Mouse (Mus musculus) left cerebral cortex, adult 8-10 months (tissue): ENCODE measurements around the gene Gmfb. TPM values are rescaled to one million over a fixed set of nuclear protein-coding genes. Genes with fewer than 3 reads are reported as not detected.
A peak's percentile ranks its signal among the peaks of the same experiment; 100 is the strongest.

Experiments
- DNase-seq, 2 experiments: peaks; one replicate each; pipeline ENCODE4 v3.0.0; 2022; ENCODE audit warnings: low spot score in 2 of 2
- total RNA-seq, 4 experiments: library from RNA; stranded (reverse); gene quantifications; 2 replicates each; pipeline ENCODE4 v1.2.4; 2022

Gmfb gene
- total RNA-seq, 4 experiments from 2014 or later = 125 to 141 (median 132) TPM

- DNase-seq = no peak
Observed at GRCm38 (mm10) chr14:46803259-46803658, 18.8 kb downstream of the Gmfb start.

GRCm38 (mm10) chr14:46800684-46801345, 21.2 kb downstream of the Gmfb start:
- DNase-seq = no peak

GRCm38 (mm10) chr14:46794157-46794556, 27.9 kb downstream of the Gmfb start:
- DNase-seq = no peak

- DNase-seq = no peak
Observed at GRCm38 (mm10) chr14:46790723-46791122, 31.3 kb downstream of the Gmfb start.

GRCm38 (mm10) chr14:46790303-46790702, 31.7 kb downstream of the Gmfb start:
- DNase-seq = no peak

GRCm38 (mm10) chr14:46788505-46788901, 33.5 kb downstream of the Gmfb start:
- no peak for DNase-seq

- peak; percentile 83 to 85 for DNase-seq
Observed at GRCm38 (mm10) chr14:46787787-46788504, 34.1 kb downstream of the Gmfb start, which contains the start of gene Cnih1. Cnih1 (minus strand) TSS chr14:46788411.

- DNase-seq = no peak
Observed at GRCm38 (mm10) chr14:46787454-46787786, 34.6 kb downstream of the Gmfb start.

- no peak for DNase-seq
Observed at GRCm38 (mm10) chr14:46785247-46785646, 36.8 kb downstream of the Gmfb start.

GRCm38 (mm10) chr14:46783327-46783926, 38.6 kb downstream of the Gmfb start:
- DNase-seq = no peak

- DNase-seq = no peak
Observed at GRCm38 (mm10) chr14:46782187-46782828, 39.7 kb downstream of the Gmfb start.

- no peak for DNase-seq
Observed at GRCm38 (mm10) chr14:46781086-46781485, 41.0 kb downstream of the Gmfb start.

- no peak for DNase-seq
Observed at GRCm38 (mm10) chr14:46779217-46779616, 42.8 kb downstream of the Gmfb start.

GRCm38 (mm10) chr14:46778756-46779155, 43.3 kb downstream of the Gmfb start:
- DNase-seq = no peak

GRCm38 (mm10) chr14:46770036-46770435, 52.0 kb downstream of the Gmfb start:
- no peak for DNase-seq

- no peak for DNase-seq
Observed at GRCm38 (mm10) chr14:46767116-46767515, 54.9 kb downstream of the Gmfb start.

GRCm38 (mm10) chr14:46761186-46761585, 60.9 kb downstream of the Gmfb start:
- no peak for DNase-seq

GRCm38 (mm10) chr14:46760355-46761029, 61.5 kb downstream of the Gmfb start, which contains the start of gene Cdkn3:
Cdkn3 (plus strand) TSS chr14:46760541.
- DNase-seq = peak; percentile 64 to 90

GRCm38 (mm10) chr14:46759970-46760354, 62.1 kb downstream of the Gmfb start:
- no peak for DNase-seq
